Mouse (Mus musculus) testis, adult 2 months (tissue): ENCODE data around the gene Hoxd4.

ENCODE experiments used
- CTCF ChIP-seq: fragments of 200-500 bp; IDR thresholded peaks from 2 replicates; pipeline ENCODE4 v1.5.1; 2012; ENCODE audit warnings: low read depth, mild to moderate bottlenecking, inconsistent platforms, low read length, moderate library complexity; ENCODE audit not compliant: control insufficient read depth, insufficient read depth, insufficient replicate concordance
- POLR2A ChIP-seq: fragments of 200-500 bp; IDR thresholded peaks from 2 replicates; pipeline ENCODE4 v1.6.1; 2012; ENCODE audit warnings: low read depth, mild to moderate bottlenecking, inconsistent platforms, low read length, moderate library complexity; ENCODE audit not compliant: control insufficient read depth

GRCm38 (mm10) chr2:74667842-74668357 is 43.8 kb upstream of the Hoxd4 start, which contains the start of gene Hoxd13:
- TF ChIP-seq POLR2A (no peak), CTCF (no peak)
